Mouse (Mus musculus): ENCODE measurements at regions not wholly inside any gene's neighbourhood (a gene's known extent, or its start where the extent isn't known, plus 50 kb on each side); places are given as distances from the start of the nearest gene placed in this dataset.

GRCm38 (mm10) chr1:159433521-159433920 lies 90.0 kb upstream of the Tnr start:
- no peaks in the 10 kb centered on the region for H3K36me3 ChIP-seq (ENCODE audit: control insufficient read depth, insufficient read depth, low read length)
- ATAC-seq (ENCODE audit: insufficient read depth, low FRiP score), result no peak

GRCm38 (mm10) chr1:159440770-159441169 lies 82.8 kb upstream of the Tnr start:
- H3K4me3 ChIP-seq (replicated peaks; ENCODE audit: low read length), result no peak overlapping the region
- H3K27me3 ChIP-seq (ENCODE audit: control insufficient read depth, insufficient read depth, low read length), result no peaks in the 10 kb centered on the region
- no peak overlapping the region for H3K27ac ChIP-seq (ENCODE audit: low read length)
- H3K36me3 ChIP-seq (ENCODE audit: control insufficient read depth, insufficient read depth, low read length), result no peaks in the 10 kb centered on the region
- H3K4me2 ChIP-seq (ENCODE audit: low read depth, low read length), result no peak overlapping the region
- no peaks in the 10 kb centered on the region for H3K9me3 ChIP-seq (replicated peaks; ENCODE audit: control insufficient read depth, low read length)
- peak; percentile 44; the same call in 1 of the 2 replicates for ATAC-seq (ENCODE audit: insufficient read depth, low FRiP score)
- no peak overlapping the region for H3K9ac ChIP-seq (ENCODE audit: low read length)
- H3K4me1 ChIP-seq (ENCODE audit: control insufficient read depth, insufficient read depth, low read length), result no peaks in the 10 kb centered on the region
- WGBS, result 18% methylated on average over 1 of the region's 1 CpGs

More at GRCm38 (mm10) chr1:159433521-159433920, 90.0 kb upstream of the Tnr start:
- Histone ChIP-seq H3K27me3 (ENCODE audit: control insufficient read depth, insufficient read depth, low read length) (no peaks in the 10 kb centered on the region), H3K4me2 (ENCODE audit: low read depth, low read length) (no peak overlapping the region), H3K27ac (ENCODE audit: low read length) (no peak overlapping the region), H3K9me3 (replicated peaks; ENCODE audit: control insufficient read depth, low read length) (no peaks in the 10 kb centered on the region), H3K9ac (ENCODE audit: low read length) (no peak overlapping the region), H3K4me3 (replicated peaks; ENCODE audit: low read length) (no peak overlapping the region), H3K4me1 (ENCODE audit: control insufficient read depth, insufficient read depth, low read length) (no peaks in the 10 kb centered on the region)
- 90% methylated on average over 4 of the region's 4 CpGs for WGBS

- WGBS, result 83% methylated on average over 1 of the region's 1 CpGs
Measured at GRCm38 (mm10) chr1:159444093-159444492, 79.5 kb upstream of the Tnr start.

GRCm38 (mm10) chr1:159445465-159445864 lies 78.1 kb upstream of the Tnr start:
- 28% methylated on average over 1 of the region's 1 CpGs for WGBS
- Histone ChIP-seq H3K4me2 (ENCODE audit: low read depth, low read length) (no peak overlapping the region), H3K9me3 (replicated peaks; ENCODE audit: control insufficient read depth, low read length) (no peaks in the 10 kb centered on the region), H3K36me3 (ENCODE audit: control insufficient read depth, insufficient read depth, low read length) (no peaks in the 10 kb centered on the region), H3K27ac (ENCODE audit: low read length) (no peak overlapping the region), H3K4me3 (replicated peaks; ENCODE audit: low read length) (no peak overlapping the region), H3K9ac (ENCODE audit: low read length) (no peak overlapping the region), H3K4me1 (ENCODE audit: control insufficient read depth, insufficient read depth, low read length) (no peaks in the 10 kb centered on the region), H3K27me3 (ENCODE audit: control insufficient read depth, insufficient read depth, low read length) (no peaks in the 10 kb centered on the region)
- no peak for ATAC-seq (ENCODE audit: insufficient read depth, low FRiP score)

More at GRCm38 (mm10) chr1:159444093-159444492, 79.5 kb upstream of the Tnr start:
- no peaks in the 10 kb centered on the region for H3K36me3 ChIP-seq (ENCODE audit: control insufficient read depth, insufficient read depth, low read length)
- no peaks in the 10 kb centered on the region for H3K4me1 ChIP-seq (ENCODE audit: control insufficient read depth, insufficient read depth, low read length)
- no peak for ATAC-seq (ENCODE audit: insufficient read depth, low FRiP score)
- no peak overlapping the region for H3K4me3 ChIP-seq (replicated peaks; ENCODE audit: low read length)
- H3K4me2 ChIP-seq (ENCODE audit: low read depth, low read length), result no peak overlapping the region
- no peaks in the 10 kb centered on the region for H3K27me3 ChIP-seq (ENCODE audit: control insufficient read depth, insufficient read depth, low read length)
- no peak overlapping the region for H3K27ac ChIP-seq (ENCODE audit: low read length)
- no peak overlapping the region for H3K9ac ChIP-seq (ENCODE audit: low read length)
- no peaks in the 10 kb centered on the region for H3K9me3 ChIP-seq (replicated peaks; ENCODE audit: control insufficient read depth, low read length)

GRCm38 (mm10) chr1:159451462-159451861 lies 72.1 kb upstream of the Tnr start:
- H3K9ac ChIP-seq (ENCODE audit: low read length), result no peak overlapping the region
- no peak overlapping the region for H3K27ac ChIP-seq (ENCODE audit: low read length)
- H3K9me3 ChIP-seq (replicated peaks; ENCODE audit: control insufficient read depth, low read length), result no peaks in the 10 kb centered on the region
- H3K4me1 ChIP-seq (ENCODE audit: control insufficient read depth, insufficient read depth, low read length), result no peaks in the 10 kb centered on the region
- no peaks in the 10 kb centered on the region for H3K36me3 ChIP-seq (ENCODE audit: control insufficient read depth, insufficient read depth, low read length)
- H3K4me3 ChIP-seq (replicated peaks; ENCODE audit: low read length), result no peak overlapping the region
- ATAC-seq (ENCODE audit: insufficient read depth, low FRiP score), result no peak
- H3K4me2 ChIP-seq (ENCODE audit: low read depth, low read length), result no peak overlapping the region
- no peaks in the 10 kb centered on the region for H3K27me3 ChIP-seq (ENCODE audit: control insufficient read depth, insufficient read depth, low read length)
- WGBS, result 78% methylated on average over 3 of the region's 3 CpGs

GRCm38 (mm10) chr1:159460876-159461275 lies 62.7 kb upstream of the Tnr start:
- Histone ChIP-seq H3K27me3 (ENCODE audit: control insufficient read depth, insufficient read depth, low read length) (no peaks in the 10 kb centered on the region), H3K4me2 (ENCODE audit: low read depth, low read length) (no peak overlapping the region), H3K27ac (ENCODE audit: low read length) (no peak overlapping the region), H3K4me3 (replicated peaks; ENCODE audit: low read length) (no peak overlapping the region), H3K9me3 (replicated peaks; ENCODE audit: control insufficient read depth, low read length) (0 out of 2 replicates have a peak, but pooled peaks cover 3% of the 10 kb centered on the region), H3K36me3 (ENCODE audit: control insufficient read depth, insufficient read depth, low read length) (no peaks in the 10 kb centered on the region), H3K9ac (ENCODE audit: low read length) (no peak overlapping the region), H3K4me1 (ENCODE audit: control insufficient read depth, insufficient read depth, low read length) (no peaks in the 10 kb centered on the region)
- ATAC-seq (ENCODE audit: insufficient read depth, low FRiP score), result no peak
- 59% methylated on average over 4 of the region's 4 CpGs for whole genome bisulfite sequencing

GRCm38 (mm10) chr1:159470941-159471340 lies 52.6 kb upstream of the Tnr start:
- ATAC-seq (ENCODE audit: insufficient read depth, low FRiP score), result no peak
- Histone ChIP-seq H3K4me1 (ENCODE audit: control insufficient read depth, insufficient read depth, low read length) (no peaks in the 10 kb centered on the region), H3K4me3 (replicated peaks; ENCODE audit: low read length) (no peak overlapping the region), H3K36me3 (ENCODE audit: control insufficient read depth, insufficient read depth, low read length) (no peaks in the 10 kb centered on the region), H3K9me3 (replicated peaks; ENCODE audit: control insufficient read depth, low read length) (no peaks in the 10 kb centered on the region), H3K9ac (ENCODE audit: low read length) (no peak overlapping the region), H3K27ac (ENCODE audit: low read length) (no peak overlapping the region), H3K4me2 (ENCODE audit: low read depth, low read length) (no peak overlapping the region), H3K27me3 (ENCODE audit: control insufficient read depth, insufficient read depth, low read length) (no peaks in the 10 kb centered on the region)
